Mouse (Mus musculus): ENCODE data around the gene Grin1. TPM values are rescaled to one million over a fixed set of nuclear protein-coding genes. Genes with fewer than 3 reads are reported as not detected.

Grin1 gene
- polyA plus RNA-seq, 1 experiment from 2014 or later, result not detected

DNA sequence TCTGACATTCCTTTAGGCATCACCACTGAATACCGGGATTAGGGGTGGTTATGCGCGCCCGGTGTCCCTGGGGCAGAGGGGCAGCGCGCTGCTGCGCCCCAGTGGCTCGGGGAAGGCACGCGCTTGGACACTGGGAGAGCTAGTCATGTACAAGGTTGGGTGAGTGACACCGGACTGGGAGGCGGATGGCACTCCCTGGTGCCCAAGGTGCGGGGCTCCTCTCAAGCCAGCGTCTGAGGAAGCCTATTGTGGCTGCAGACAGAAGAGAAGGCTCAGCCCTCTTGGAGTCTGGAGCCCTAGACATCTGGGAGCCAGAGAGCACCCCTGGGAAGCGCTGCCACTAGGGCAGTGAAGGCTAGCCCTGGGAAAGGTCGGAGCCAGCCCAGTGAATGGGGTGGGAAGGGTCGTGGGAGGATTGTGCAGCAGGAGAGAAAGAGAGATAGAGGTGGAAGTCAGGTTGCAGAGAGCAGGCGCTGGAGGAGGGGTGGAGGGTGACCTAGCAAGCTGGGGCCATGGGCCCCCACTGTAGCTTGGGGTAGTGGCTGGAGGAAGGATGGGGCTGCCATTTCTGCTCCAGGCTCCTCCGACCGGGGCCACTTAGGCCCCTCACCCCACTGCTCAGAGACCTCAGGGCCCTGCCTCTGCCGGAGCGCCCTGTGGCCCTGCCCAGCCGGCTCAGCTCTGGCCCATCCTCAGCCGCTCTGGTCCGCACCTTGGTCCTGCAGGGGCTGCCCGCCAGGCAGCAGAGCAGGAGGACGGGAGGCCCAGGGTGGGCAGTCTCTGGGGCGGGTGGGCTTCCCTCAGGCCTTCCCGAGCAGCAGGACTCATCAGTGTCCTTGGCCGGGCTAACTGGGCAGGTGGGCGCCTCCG is 27.6 kb downstream of the Grin1 start:
- H3K9ac ChIP-seq (ENCODE audit: low read length), result no peak overlapping the region
- no peaks in the 10 kb centered on the region for H3K36me3 ChIP-seq (ENCODE audit: control insufficient read depth, insufficient read depth)
- peaks cover 13% of the 10 kb centered on the region for H3K4me1 ChIP-seq (ENCODE audit: control insufficient read depth, insufficient read depth, low read length)
- no peak overlapping the region for H3K27ac ChIP-seq (ENCODE audit: low read length)
- H3K9me3 ChIP-seq (replicated peaks; ENCODE audit: control insufficient read depth, low read length), result no peaks in the 10 kb centered on the region
- 8% methylated on average over 32 of the region's 32 CpGs for WGBS
- H3K27me3 ChIP-seq (ENCODE audit: control insufficient read depth, insufficient read depth, low read length), result peaks cover 82% of the 10 kb centered on the region
- H3K4me3 ChIP-seq (ENCODE audit: low read length), result peak overlapping the region; percentile 41
- no peak for ATAC-seq (replicated peaks; ENCODE audit: extremely low read depth, insufficient read depth, low FRiP score)
- H3K4me2 ChIP-seq (ENCODE audit: low read depth, low read length), result no peak overlapping the region

DNA sequence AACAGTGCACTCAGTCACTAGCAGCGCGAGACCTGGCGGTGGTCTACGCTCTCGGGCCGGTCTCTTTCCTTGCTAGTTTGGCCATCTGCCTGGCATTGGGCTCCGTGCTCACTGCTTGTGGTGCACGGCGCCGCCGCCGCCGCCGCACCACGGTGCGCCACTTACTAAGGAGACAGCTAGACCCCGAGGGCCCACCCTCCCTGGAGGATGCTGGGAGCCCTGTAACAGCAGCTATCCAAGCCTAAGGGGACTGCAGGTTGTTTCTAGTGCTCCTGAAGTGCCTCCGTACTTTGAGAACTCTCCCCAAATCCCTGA is 28.2 kb downstream of the Grin1 start:
- ATAC-seq (replicated peaks; ENCODE audit: extremely low read depth, insufficient read depth, low FRiP score), result no peak
- peaks cover 78% of the 10 kb centered on the region for H3K27me3 ChIP-seq (ENCODE audit: control insufficient read depth, insufficient read depth, low read length)
- H3K36me3 ChIP-seq (ENCODE audit: control insufficient read depth, insufficient read depth), result peaks cover 2% of the 10 kb centered on the region; the same call in 1 of the 2 replicates
- H3K9me3 ChIP-seq (replicated peaks; ENCODE audit: control insufficient read depth, low read length), result no peaks in the 10 kb centered on the region
- H3K4me3 ChIP-seq (ENCODE audit: low read length), result peak overlapping the region; percentile 41
- WGBS, result 2% methylated on average over 18 of the region's 18 CpGs
- no peak overlapping the region for H3K9ac ChIP-seq (ENCODE audit: low read length)
- peaks cover 13% of the 10 kb centered on the region for H3K4me1 ChIP-seq (ENCODE audit: control insufficient read depth, insufficient read depth, low read length)
- no peak overlapping the region for H3K27ac ChIP-seq (ENCODE audit: low read length)
- H3K4me2 ChIP-seq (ENCODE audit: low read depth, low read length), result peak overlapping the region; percentile 49

DNA sequence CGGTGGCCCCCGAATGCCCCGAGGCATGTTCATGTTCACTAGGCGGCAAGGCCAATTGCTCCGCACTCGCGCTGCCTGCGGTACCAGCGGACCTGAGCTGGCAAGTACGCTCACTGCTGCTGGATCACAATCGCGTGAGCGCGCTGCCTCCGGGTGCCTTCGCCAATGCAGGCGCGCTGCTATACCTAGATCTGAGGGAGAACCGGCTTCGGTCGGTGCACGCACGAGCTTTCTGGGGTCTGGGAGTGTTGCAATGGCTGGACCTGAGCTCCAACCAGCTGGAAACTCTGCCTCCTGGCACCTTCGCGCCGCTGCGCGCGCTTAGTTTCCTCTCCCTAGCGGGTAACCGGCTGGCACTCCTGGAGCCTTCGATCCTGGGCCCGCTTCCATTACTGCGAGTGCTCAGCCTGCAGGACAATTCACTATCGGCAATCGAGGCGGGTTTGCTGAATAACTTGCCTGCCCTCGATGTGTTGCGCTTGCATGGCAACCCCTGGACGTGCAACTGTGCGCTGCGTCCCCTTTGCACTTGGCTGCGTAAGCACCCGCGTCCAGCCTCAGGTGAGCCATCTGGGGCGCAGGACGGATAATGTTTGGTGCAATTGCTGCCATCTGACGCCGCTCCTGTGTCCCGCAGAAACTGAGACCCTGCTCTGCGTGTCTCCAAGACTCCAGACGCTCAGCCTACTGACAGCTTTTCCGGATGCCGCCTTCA is 28.7 kb downstream of the Grin1 start:
- Histone ChIP-seq H3K4me3 (ENCODE audit: low read length) (peak overlapping the region; percentile 41), H3K9ac (ENCODE audit: low read length) (no peak overlapping the region), H3K36me3 (ENCODE audit: control insufficient read depth, insufficient read depth) (peaks cover 6% of the 10 kb centered on the region), H3K27ac (ENCODE audit: low read length) (no peak overlapping the region), H3K4me2 (ENCODE audit: low read depth, low read length) (peak overlapping the region; percentile 49), H3K9me3 (replicated peaks; ENCODE audit: control insufficient read depth, low read length) (no peaks in the 10 kb centered on the region), H3K4me1 (ENCODE audit: control insufficient read depth, insufficient read depth, low read length) (peaks cover 13% of the 10 kb centered on the region), H3K27me3 (ENCODE audit: control insufficient read depth, insufficient read depth, low read length) (peaks cover 73% of the 10 kb centered on the region)
- 2% methylated on average over 54 of the region's 54 CpGs for WGBS
- no peak for ATAC-seq (replicated peaks; ENCODE audit: extremely low read depth, insufficient read depth, low FRiP score)

DNA sequence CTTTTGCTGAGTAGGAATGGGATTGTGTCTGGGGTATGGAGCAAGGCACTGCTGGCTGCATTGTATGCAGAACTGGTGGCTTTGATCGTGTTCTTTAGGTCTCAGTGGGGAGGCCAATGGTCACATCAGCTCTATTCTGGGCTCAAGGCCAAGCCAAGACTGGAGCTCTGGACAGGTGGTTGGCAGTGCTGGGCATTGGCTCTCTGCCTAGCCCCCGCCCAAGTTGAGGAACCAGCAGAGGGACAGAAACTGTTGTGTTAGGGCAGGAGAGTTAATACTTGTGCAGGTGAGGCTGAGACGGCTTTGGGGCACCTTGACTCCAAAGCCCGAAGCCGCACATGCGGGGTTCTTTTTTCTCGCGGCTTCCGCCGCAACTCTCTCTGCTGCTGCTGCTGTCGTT is 29.3 kb downstream of the Grin1 start, which contains the start of gene Lrrc26:
Gene Lrrc26, plus strand, starts transcription at position 265 of the 400 bp plus-strand sequence.
- ATAC-seq (replicated peaks; ENCODE audit: extremely low read depth, insufficient read depth, low FRiP score), result peak; percentile 41
- H3K4me1 ChIP-seq (ENCODE audit: control insufficient read depth, insufficient read depth, low read length), result peaks cover 13% of the 10 kb centered on the region

DNA sequence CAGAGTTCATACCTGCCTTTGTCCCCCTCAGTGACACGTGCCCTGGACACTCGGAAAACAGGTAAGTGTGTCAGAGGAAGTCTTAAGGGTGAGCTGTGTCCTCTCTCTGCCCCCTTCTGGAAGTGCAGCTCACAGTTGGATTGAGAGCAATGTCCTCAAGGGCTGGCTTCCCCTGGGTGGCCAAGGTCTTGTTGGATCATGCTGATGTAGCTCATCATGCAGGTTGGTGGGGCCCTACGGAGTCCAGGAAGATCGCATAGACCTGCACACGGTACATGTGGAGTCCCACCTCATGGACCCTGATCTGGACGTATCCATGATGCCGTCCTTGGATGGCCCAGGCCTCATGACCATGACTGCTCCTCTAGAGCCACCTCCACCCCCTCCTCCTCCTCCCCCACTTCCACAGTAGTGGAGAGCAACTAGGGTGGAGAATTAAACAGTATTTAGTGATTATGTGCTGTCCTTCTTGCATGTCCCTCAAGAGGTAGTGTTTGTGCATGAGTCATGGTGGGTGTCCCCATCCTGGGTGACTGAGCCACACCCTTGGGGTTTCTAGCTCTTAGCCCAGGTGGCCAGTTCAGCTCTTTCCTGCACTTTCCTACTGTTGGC is 30.1 kb downstream of the Grin1 start:
- Histone ChIP-seq H3K27ac (ENCODE audit: low read length) (no peak overlapping the region), H3K9ac (ENCODE audit: low read length) (no peak overlapping the region), H3K4me1 (ENCODE audit: control insufficient read depth, insufficient read depth, low read length) (peaks cover 13% of the 10 kb centered on the region), H3K4me2 (ENCODE audit: low read depth, low read length) (no peak overlapping the region), H3K4me3 (ENCODE audit: low read length) (no peak overlapping the region), H3K9me3 (replicated peaks; ENCODE audit: control insufficient read depth, low read length) (no peaks in the 10 kb centered on the region), H3K27me3 (ENCODE audit: control insufficient read depth, insufficient read depth, low read length) (peaks cover 61% of the 10 kb centered on the region), H3K36me3 (ENCODE audit: control insufficient read depth, insufficient read depth) (peaks cover 17% of the 10 kb centered on the region)
- no peak for ATAC-seq (replicated peaks; ENCODE audit: extremely low read depth, insufficient read depth, low FRiP score)
- WGBS, result 78% methylated on average over 7 of the region's 7 CpGs

More for the DNA sequence above, 29.3 kb downstream of the Grin1 start, which contains the start of gene Lrrc26:
- WGBS, result 6% methylated on average over 11 of the region's 11 CpGs
- H3K4me2 ChIP-seq (ENCODE audit: low read depth, low read length), result peak within 1 kb of the TSS; percentile 49
- H3K27ac ChIP-seq (ENCODE audit: low read length), result no peak within 1 kb of the TSS
- peaks cover 12% of the 10 kb centered on the region for H3K36me3 ChIP-seq (ENCODE audit: control insufficient read depth, insufficient read depth)
- peak within 1 kb of the TSS; percentile 41 for H3K4me3 ChIP-seq (ENCODE audit: low read length)
- peaks cover 68% of the 10 kb centered on the region for H3K27me3 ChIP-seq (ENCODE audit: control insufficient read depth, insufficient read depth, low read length)
- H3K9me3 ChIP-seq (replicated peaks; ENCODE audit: control insufficient read depth, low read length), result no peaks in the 10 kb centered on the region
- H3K9ac ChIP-seq (ENCODE audit: low read length), result no peak within 1 kb of the TSS

DNA sequence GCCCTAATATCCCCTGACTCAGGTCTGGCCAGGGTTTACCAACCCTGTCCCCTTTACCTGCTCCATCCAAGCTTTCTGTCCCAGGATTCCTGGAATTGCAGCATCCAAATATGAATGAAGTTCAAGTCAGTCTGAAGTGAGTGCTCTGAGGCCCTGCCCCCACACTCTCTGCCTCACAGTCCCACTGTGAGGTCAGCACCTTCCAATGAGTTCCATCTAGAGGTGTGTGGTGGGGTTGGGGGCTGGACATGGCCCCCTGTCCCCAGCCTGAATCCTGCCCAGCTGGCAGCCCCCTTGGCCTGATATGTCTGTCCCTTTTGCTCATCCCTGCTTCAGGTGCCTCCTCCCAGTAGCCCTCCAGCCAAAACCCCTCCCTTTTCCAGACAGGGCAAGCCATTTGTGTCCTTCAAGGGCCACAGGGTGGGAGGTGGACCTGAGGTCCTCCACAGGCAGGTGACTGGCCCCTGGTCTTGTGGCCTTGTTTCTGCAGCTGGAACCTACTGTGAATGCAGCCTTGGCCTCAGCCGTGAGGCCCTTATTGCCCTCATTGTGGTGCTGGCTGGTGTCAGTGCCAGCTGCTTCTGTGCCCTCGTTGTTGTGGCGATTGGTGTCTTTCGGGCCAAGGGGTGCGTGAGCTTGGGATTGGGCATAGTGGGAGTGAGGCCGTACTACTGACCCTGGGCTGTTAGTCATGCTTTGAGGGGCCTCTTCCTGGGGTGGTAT is 30.9 kb downstream of the Grin1 start, which contains the start of gene Tmem210:
Gene Tmem210, plus strand, starts transcription at position 219 of the 723 bp plus-strand sequence.
- Histone ChIP-seq H3K36me3 (ENCODE audit: control insufficient read depth, insufficient read depth) (peaks cover 22% of the 10 kb centered on the region), H3K9me3 (replicated peaks; ENCODE audit: control insufficient read depth, low read length) (no peaks in the 10 kb centered on the region), H3K4me1 (ENCODE audit: control insufficient read depth, insufficient read depth, low read length) (peaks cover 13% of the 10 kb centered on the region), H3K9ac (ENCODE audit: low read length) (no peak within 1 kb of the TSS), H3K27me3 (ENCODE audit: control insufficient read depth, insufficient read depth, low read length) (peaks cover 54% of the 10 kb centered on the region), H3K27ac (ENCODE audit: low read length) (no peak within 1 kb of the TSS), H3K4me3 (ENCODE audit: low read length) (no peak within 1 kb of the TSS), H3K4me2 (ENCODE audit: low read depth, low read length) (no peak within 1 kb of the TSS)
- ATAC-seq (replicated peaks; ENCODE audit: extremely low read depth, insufficient read depth, low FRiP score), result no peak
- 80% methylated on average over 6 of the region's 6 CpGs for WGBS

DNA sequence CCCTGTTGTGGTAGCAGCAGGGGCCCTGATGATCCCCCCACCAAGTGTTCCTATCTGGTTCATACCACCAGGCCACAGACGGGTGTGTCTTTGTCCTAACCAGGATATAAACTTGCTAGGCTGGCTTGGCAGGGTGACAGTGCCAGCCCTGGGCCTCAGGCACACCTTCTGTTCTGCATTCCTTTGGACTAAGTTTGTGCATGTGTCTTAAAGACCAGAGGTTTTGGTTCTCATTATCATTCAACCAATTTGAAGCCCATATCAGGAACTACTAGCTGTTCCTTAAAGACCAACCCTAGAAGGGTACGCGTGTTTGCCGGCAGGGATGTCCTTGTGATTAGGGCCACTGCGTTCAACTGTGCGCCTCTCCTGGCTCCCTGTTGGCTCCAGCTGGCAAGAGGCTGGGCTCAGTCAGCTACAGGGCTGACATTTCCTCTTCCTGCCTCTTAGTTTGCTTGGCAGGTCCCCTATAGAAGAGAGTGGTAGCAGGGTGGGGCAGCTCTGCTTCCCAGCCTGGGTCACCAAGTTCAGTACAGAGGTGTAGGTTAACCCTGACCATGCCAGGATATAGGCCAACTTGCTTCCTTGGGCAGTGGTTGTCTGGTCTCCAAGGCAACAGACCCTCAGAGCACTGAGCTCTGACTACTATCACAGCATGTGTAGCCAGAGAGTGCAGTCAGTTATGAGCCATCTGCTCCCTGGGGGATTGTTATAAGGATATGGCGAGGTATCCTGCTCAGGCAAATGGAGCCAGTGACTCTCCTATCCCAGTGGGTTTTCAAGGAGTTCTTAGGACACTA is 31.9 kb downstream of the Grin1 start:
- H3K4me2 ChIP-seq (ENCODE audit: low read depth, low read length), result no peak overlapping the region
- no peak overlapping the region for H3K27ac ChIP-seq (ENCODE audit: low read length)
- no peaks in the 10 kb centered on the region for H3K9me3 ChIP-seq (replicated peaks; ENCODE audit: control insufficient read depth, low read length)
- no peak overlapping the region for H3K9ac ChIP-seq (ENCODE audit: low read length)
- H3K4me1 ChIP-seq (ENCODE audit: control insufficient read depth, insufficient read depth, low read length), result peaks cover 11% of the 10 kb centered on the region
- H3K27me3 ChIP-seq (ENCODE audit: control insufficient read depth, insufficient read depth, low read length), result peaks cover 44% of the 10 kb centered on the region
- 36% methylated on average over 7 of the region's 7 CpGs for WGBS
- H3K36me3 ChIP-seq (ENCODE audit: control insufficient read depth, insufficient read depth), result peaks cover 30% of the 10 kb centered on the region
- H3K4me3 ChIP-seq (ENCODE audit: low read length), result no peak overlapping the region
- ATAC-seq (replicated peaks; ENCODE audit: extremely low read depth, insufficient read depth, low FRiP score), result 0 out of 2 replicates have a peak, but pooled peaks have one; percentile 28

DNA sequence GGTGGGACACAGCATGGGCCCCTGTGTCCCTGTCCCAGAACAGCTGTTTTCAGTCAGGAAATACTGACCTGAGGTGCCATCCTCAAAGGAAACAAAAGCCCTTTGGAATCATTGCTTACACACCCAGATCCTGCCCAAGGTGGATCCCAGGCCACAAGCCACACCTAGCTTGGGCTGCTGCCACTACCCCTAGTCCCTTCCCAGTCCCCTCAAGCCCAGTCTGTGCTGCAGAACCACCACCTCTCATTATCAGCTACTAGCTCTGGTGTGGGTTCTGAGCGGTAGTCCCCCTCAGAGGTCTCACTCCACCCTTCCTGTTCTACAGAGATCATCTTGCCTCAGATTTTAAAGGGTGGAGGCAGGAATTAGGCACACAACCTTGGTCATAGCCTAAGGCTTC is 32.7 kb downstream of the Grin1 start:
- Histone ChIP-seq H3K4me2 (ENCODE audit: low read depth, low read length) (no peak overlapping the region), H3K27ac (ENCODE audit: low read length) (no peak overlapping the region; the same call in 1 of the 2 replicates), H3K9me3 (replicated peaks; ENCODE audit: control insufficient read depth, low read length) (no peaks in the 10 kb centered on the region), H3K9ac (ENCODE audit: low read length) (no peak overlapping the region), H3K36me3 (ENCODE audit: control insufficient read depth, insufficient read depth) (peaks cover 33% of the 10 kb centered on the region), H3K4me1 (ENCODE audit: control insufficient read depth, insufficient read depth, low read length) (peaks cover 11% of the 10 kb centered on the region; the same call in 1 of the 2 replicates), H3K27me3 (ENCODE audit: control insufficient read depth, insufficient read depth, low read length) (peaks cover 36% of the 10 kb centered on the region), H3K4me3 (ENCODE audit: low read length) (no peak overlapping the region)
- 71% methylated on average over 1 of the region's 1 CpGs for WGBS
- ATAC-seq (replicated peaks; ENCODE audit: extremely low read depth, insufficient read depth, low FRiP score), result no peak

Data from heart, embryonic 16.5 days (tissue).